Mouse (Mus musculus): ENCODE results near the gene Dstn. TPM values are rescaled to one million over a fixed set of nuclear protein-coding genes. Genes with fewer than 3 reads are reported as not detected.

Dstn gene
- total RNA-seq, 1 experiment from 2014 or later, result 133 TPM

- ATAC-seq (replicated peaks in 1 of 2; ENCODE audit: insufficient read depth in 1 of 2, low FRiP score in 2 of 2, low TSS enrichment in 1 of 2, low read depth in 1 of 2, poor library complexity in 2 of 2, severe bottlenecking in 2 of 2), result 0 out of 4 replicates have a peak, but pooled peaks of 1 of the 2 experiments have one; percentile 8
Measured at GRCm38 (mm10) chr2:143946399-143946798, 31.3 kb downstream of the Dstn start.

GRCm38 (mm10) chr2:143947981-143948380 lies 32.9 kb downstream of the Dstn start:
- no peak for ATAC-seq (replicated peaks in 1 of 2; ENCODE audit: insufficient read depth in 1 of 2, low FRiP score in 2 of 2, low TSS enrichment in 1 of 2, low read depth in 1 of 2, poor library complexity in 2 of 2, severe bottlenecking in 2 of 2)

GRCm38 (mm10) chr2:143948416-143948815 lies 33.3 kb downstream of the Dstn start:
- ATAC-seq (replicated peaks in 1 of 2; ENCODE audit: insufficient read depth in 1 of 2, low FRiP score in 2 of 2, low TSS enrichment in 1 of 2, low read depth in 1 of 2, poor library complexity in 2 of 2, severe bottlenecking in 2 of 2), result no peak

- no peak for ATAC-seq (replicated peaks in 1 of 2; ENCODE audit: insufficient read depth in 1 of 2, low FRiP score in 2 of 2, low TSS enrichment in 1 of 2, low read depth in 1 of 2, poor library complexity in 2 of 2, severe bottlenecking in 2 of 2)
Measured at GRCm38 (mm10) chr2:143949217-143949616, 34.1 kb downstream of the Dstn start.

- no peak for ATAC-seq (replicated peaks in 1 of 2; ENCODE audit: insufficient read depth in 1 of 2, low FRiP score in 2 of 2, low TSS enrichment in 1 of 2, low read depth in 1 of 2, poor library complexity in 2 of 2, severe bottlenecking in 2 of 2)
Measured at GRCm38 (mm10) chr2:143950290-143951027, 35.3 kb downstream of the Dstn start.

GRCm38 (mm10) chr2:143951028-143951420 lies 35.9 kb downstream of the Dstn start:
- no peak for ATAC-seq (replicated peaks in 1 of 2; ENCODE audit: insufficient read depth in 1 of 2, low FRiP score in 2 of 2, low TSS enrichment in 1 of 2, low read depth in 1 of 2, poor library complexity in 2 of 2, severe bottlenecking in 2 of 2)

GRCm38 (mm10) chr2:143951546-143952315 lies 36.6 kb downstream of the Dstn start:
- ATAC-seq (replicated peaks in 1 of 2; ENCODE audit: insufficient read depth in 1 of 2, low FRiP score in 2 of 2, low TSS enrichment in 1 of 2, low read depth in 1 of 2, poor library complexity in 2 of 2, severe bottlenecking in 2 of 2), result peak; percentile 47 to 52; a peak in 2 of 4 replicates

- ATAC-seq (replicated peaks in 1 of 2; ENCODE audit: insufficient read depth in 1 of 2, low FRiP score in 2 of 2, low TSS enrichment in 1 of 2, low read depth in 1 of 2, poor library complexity in 2 of 2, severe bottlenecking in 2 of 2), result no peak
Measured at GRCm38 (mm10) chr2:143953944-143954343, 38.8 kb downstream of the Dstn start.

GRCm38 (mm10) chr2:143955004-143955403 lies 39.9 kb downstream of the Dstn start:
- ATAC-seq (replicated peaks in 1 of 2; ENCODE audit: insufficient read depth in 1 of 2, low FRiP score in 2 of 2, low TSS enrichment in 1 of 2, low read depth in 1 of 2, poor library complexity in 2 of 2, severe bottlenecking in 2 of 2), result no peak

- no peak for ATAC-seq (replicated peaks in 1 of 2; ENCODE audit: insufficient read depth in 1 of 2, low FRiP score in 2 of 2, low TSS enrichment in 1 of 2, low read depth in 1 of 2, poor library complexity in 2 of 2, severe bottlenecking in 2 of 2)
Measured at GRCm38 (mm10) chr2:143955746-143956145, 40.6 kb downstream of the Dstn start.

- peak; percentile 32 to 65; a peak in 2 of 4 replicates for ATAC-seq (replicated peaks in 1 of 2; ENCODE audit: insufficient read depth in 1 of 2, low FRiP score in 2 of 2, low TSS enrichment in 1 of 2, low read depth in 1 of 2, poor library complexity in 2 of 2, severe bottlenecking in 2 of 2)
Measured at GRCm38 (mm10) chr2:143962192-143962591, 47.1 kb downstream of the Dstn start.

GRCm38 (mm10) chr2:143963318-143963717 lies 48.2 kb downstream of the Dstn start:
- ATAC-seq (replicated peaks in 1 of 2; ENCODE audit: insufficient read depth in 1 of 2, low FRiP score in 2 of 2, low TSS enrichment in 1 of 2, low read depth in 1 of 2, poor library complexity in 2 of 2, severe bottlenecking in 2 of 2), result no peak

GRCm38 (mm10) chr2:143969260-143969659 lies 54.1 kb downstream of the Dstn start:
- no peak for ATAC-seq (replicated peaks in 1 of 2; ENCODE audit: insufficient read depth in 1 of 2, low FRiP score in 2 of 2, low TSS enrichment in 1 of 2, low read depth in 1 of 2, poor library complexity in 2 of 2, severe bottlenecking in 2 of 2)

GRCm38 (mm10) chr2:143970841-143971240 lies 55.7 kb downstream of the Dstn start:
- ATAC-seq (replicated peaks in 1 of 2; ENCODE audit: insufficient read depth in 1 of 2, low FRiP score in 2 of 2, low TSS enrichment in 1 of 2, low read depth in 1 of 2, poor library complexity in 2 of 2, severe bottlenecking in 2 of 2), result no peak

- no peak for ATAC-seq (replicated peaks in 1 of 2; ENCODE audit: insufficient read depth in 1 of 2, low FRiP score in 2 of 2, low TSS enrichment in 1 of 2, low read depth in 1 of 2, poor library complexity in 2 of 2, severe bottlenecking in 2 of 2)
Measured at GRCm38 (mm10) chr2:143971887-143972286, 56.8 kb downstream of the Dstn start.

- ATAC-seq (replicated peaks in 1 of 2; ENCODE audit: insufficient read depth in 1 of 2, low FRiP score in 2 of 2, low TSS enrichment in 1 of 2, low read depth in 1 of 2, poor library complexity in 2 of 2, severe bottlenecking in 2 of 2), result no peak
Measured at GRCm38 (mm10) chr2:143973161-143973560, 58.0 kb downstream of the Dstn start.

- ATAC-seq (replicated peaks in 1 of 2; ENCODE audit: insufficient read depth in 1 of 2, low FRiP score in 2 of 2, low TSS enrichment in 1 of 2, low read depth in 1 of 2, poor library complexity in 2 of 2, severe bottlenecking in 2 of 2), result peak in 1 of 2 experiments; percentile 20; a peak in 1 of 4 replicates
Measured at GRCm38 (mm10) chr2:143975146-143975649, 60.1 kb downstream of the Dstn start.

- ATAC-seq (replicated peaks in 1 of 2; ENCODE audit: insufficient read depth in 1 of 2, low FRiP score in 2 of 2, low TSS enrichment in 1 of 2, low read depth in 1 of 2, poor library complexity in 2 of 2, severe bottlenecking in 2 of 2), result no peak
Measured at GRCm38 (mm10) chr2:143978444-143979147, 63.5 kb downstream of the Dstn start.

Data from hematopoietic stem cell, adult 5-6 weeks (primary cell).